Mouse (Mus musculus): ENCODE measurements at regions not wholly inside any gene's neighbourhood (a gene's known extent, or its start where the extent isn't known, plus 50 kb on each side); places are given as distances from the start of the nearest gene placed in this dataset.

DNA sequence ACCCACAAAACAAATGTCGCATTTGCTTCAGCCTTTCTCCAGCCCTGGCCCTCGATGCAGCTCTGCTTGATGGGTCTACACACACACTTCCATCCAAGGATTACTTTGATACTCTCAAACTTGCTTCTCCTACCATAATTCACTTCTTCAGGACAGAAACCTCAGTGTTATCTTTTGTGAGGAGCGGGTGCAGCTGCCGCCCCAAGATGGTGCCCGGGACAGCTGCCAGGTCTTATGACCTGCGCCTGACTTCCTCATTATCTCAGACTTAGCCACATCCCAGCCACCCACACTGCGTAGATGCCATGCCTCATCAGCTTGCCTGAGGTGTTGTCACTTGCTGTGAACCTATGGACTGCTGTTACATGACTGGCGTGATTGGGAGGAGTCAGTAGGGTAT lies 762.5 kb downstream of the Rfpl4b start:
- no peaks in the 10 kb centered on the region for H3K27me3 ChIP-seq (ENCODE audit: insufficient read depth, low read length)
- H3K4me2 ChIP-seq (replicated peaks; ENCODE audit: low read depth, low read length) = no peak overlapping the region
- peaks cover 14% of the 10 kb centered on the region; the same call in 1 of the 2 replicates for H3K9me3 ChIP-seq (ENCODE audit: low read length)
- no peak for ATAC-seq (ENCODE audit: low FRiP score, low TSS enrichment)
- no peaks in the 10 kb centered on the region for H3K4me1 ChIP-seq (ENCODE audit: insufficient read depth, low read length)
- no peak overlapping the region for H3K4me3 ChIP-seq (ENCODE audit: low read length)
- H3K27ac ChIP-seq (ENCODE audit: low read length) = no peak overlapping the region
- WGBS = 89% methylated on average over 8 of the region's 8 CpGs
- H3K9ac ChIP-seq (replicated peaks; ENCODE audit: low read length) = no peak overlapping the region
- no peaks in the 10 kb centered on the region for H3K36me3 ChIP-seq (ENCODE audit: insufficient read depth, low read length)

DNA sequence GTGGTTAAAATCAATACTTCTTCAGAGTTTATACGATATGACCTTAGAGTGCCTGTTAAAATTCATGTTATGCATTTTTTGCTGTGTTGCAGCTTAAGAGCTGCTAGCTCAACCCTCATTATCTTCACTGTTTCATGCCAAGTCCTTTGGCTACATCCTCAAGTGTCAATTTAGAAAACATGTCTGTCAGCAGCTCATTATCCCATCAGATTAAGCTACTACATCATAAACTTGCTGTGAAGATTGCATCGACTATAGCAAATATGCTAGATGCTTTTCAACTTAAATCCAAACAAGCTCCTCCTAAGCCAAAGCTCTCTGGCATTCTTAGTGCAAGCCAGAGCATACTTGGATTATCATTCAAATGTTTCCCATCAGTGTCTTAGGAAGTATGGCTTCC lies 811.1 kb downstream of the Rfpl4b start:
- Histone ChIP-seq H3K4me1 (ENCODE audit: insufficient read depth, low read length) (no peaks in the 10 kb centered on the region), H3K27me3 (ENCODE audit: insufficient read depth, low read length) (no peaks in the 10 kb centered on the region), H3K4me3 (ENCODE audit: low read length) (no peak overlapping the region), H3K4me2 (replicated peaks; ENCODE audit: low read depth, low read length) (no peak overlapping the region), H3K27ac (ENCODE audit: low read length) (no peak overlapping the region), H3K9ac (replicated peaks; ENCODE audit: low read length) (no peak overlapping the region), H3K9me3 (ENCODE audit: low read length) (no peaks in the 10 kb centered on the region), H3K36me3 (ENCODE audit: insufficient read depth, low read length) (no peaks in the 10 kb centered on the region)
- WGBS = 82% methylated on average over 2 of the region's 2 CpGs
- no peak for ATAC-seq (ENCODE audit: low FRiP score, low TSS enrichment)

DNA sequence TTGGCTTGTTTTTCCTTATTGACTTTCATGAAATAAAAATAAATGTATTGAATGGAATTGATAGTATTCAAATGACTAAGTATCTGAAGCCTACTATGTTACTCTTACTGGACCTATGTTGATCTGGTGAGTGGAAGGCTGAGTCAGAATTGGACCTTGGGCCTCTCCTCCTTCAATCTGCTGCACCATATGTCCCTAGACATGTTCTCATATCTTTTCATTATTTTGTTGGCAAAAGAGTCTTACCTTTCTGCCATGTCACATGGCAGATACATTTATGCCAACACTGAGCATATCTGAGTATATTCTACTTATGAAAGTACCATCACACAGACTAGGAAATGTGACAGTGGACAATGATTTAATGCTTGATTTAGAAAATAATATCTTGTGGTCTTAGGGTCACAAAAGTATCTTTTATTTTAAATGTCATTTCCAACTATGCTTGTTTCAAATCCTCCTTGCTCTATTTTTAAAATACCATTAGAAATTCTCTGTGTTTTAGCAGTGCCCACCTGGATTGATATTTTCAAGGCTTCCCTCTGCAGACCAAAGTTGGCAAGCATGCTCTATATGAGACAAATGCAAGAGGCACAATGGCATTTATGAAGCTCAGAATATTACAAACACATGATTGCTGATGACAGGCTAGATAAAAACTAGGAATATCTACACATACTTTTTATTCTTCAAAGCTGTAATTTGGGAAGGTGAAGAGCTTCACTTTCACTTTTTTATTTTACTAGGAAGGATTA lies 825.7 kb downstream of the Rfpl4b start:
- Histone ChIP-seq H3K4me1 (ENCODE audit: insufficient read depth, low read length) (no peaks in the 10 kb centered on the region), H3K4me3 (ENCODE audit: low read length) (no peak overlapping the region), H3K27me3 (ENCODE audit: insufficient read depth, low read length) (no peaks in the 10 kb centered on the region), H3K9me3 (ENCODE audit: low read length) (no peaks in the 10 kb centered on the region), H3K36me3 (ENCODE audit: insufficient read depth, low read length) (no peaks in the 10 kb centered on the region), H3K4me2 (replicated peaks; ENCODE audit: low read depth, low read length) (no peak overlapping the region), H3K27ac (ENCODE audit: low read length) (no peak overlapping the region), H3K9ac (replicated peaks; ENCODE audit: low read length) (no peak overlapping the region)
- ATAC-seq (ENCODE audit: low FRiP score, low TSS enrichment) = no peak

DNA sequence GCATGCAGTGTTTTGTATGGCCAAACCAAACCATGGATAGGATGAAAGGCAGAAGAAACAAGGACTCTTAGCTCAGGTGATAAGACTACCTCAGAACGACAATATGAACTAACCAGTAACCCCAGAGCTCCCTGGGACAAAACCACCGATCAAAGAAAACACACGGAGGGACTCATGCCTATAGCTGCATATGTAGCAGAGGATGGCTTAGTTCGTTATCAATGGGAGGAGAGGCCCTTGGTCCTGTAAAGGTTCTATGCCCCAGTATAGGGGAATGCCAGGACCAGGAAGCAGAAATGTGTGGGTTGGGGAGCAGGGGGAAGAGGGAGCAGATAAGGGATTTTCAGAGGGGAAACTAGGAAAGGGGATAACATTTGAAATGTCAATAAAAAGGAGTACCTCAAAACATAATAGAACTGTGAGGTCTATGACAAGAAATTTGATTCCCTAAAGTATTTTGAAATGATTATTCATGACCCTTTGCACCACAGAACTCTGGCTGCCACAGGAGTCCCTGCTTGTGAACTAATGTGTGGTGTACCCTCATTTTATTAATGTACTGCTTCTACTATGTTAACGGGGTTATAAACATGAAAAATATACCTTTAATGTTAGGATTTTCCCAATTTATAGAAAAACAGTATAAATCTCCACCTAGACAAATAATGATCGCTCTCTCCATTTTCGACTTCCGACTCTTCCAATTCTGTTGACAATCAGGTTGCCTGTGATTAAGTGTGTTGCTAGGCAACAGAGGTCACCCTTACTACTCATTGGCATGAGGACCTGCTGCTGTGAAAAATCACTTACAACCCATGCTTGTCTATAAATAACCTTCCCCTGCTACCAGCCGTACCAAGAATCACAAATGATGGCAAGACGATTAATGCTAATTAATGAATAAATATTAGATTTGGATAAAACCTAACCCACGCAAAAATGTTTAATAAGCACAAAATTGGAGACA lies 833.0 kb downstream of the Rfpl4b start:
- H3K4me1 ChIP-seq (ENCODE audit: insufficient read depth, low read length) = no peaks in the 10 kb centered on the region
- H3K27ac ChIP-seq (ENCODE audit: low read length) = no peak overlapping the region
- H3K27me3 ChIP-seq (ENCODE audit: insufficient read depth, low read length) = no peaks in the 10 kb centered on the region
- no peak overlapping the region for H3K9ac ChIP-seq (replicated peaks; ENCODE audit: low read length)
- ATAC-seq (ENCODE audit: low FRiP score, low TSS enrichment) = no peak
- H3K4me2 ChIP-seq (replicated peaks; ENCODE audit: low read depth, low read length) = no peak overlapping the region
- H3K4me3 ChIP-seq (ENCODE audit: low read length) = no peak overlapping the region
- 63% methylated on average over 11 of the region's 11 CpGs for WGBS
- no peaks in the 10 kb centered on the region for H3K9me3 ChIP-seq (ENCODE audit: low read length)
- H3K36me3 ChIP-seq (ENCODE audit: insufficient read depth, low read length) = no peaks in the 10 kb centered on the region

DNA sequence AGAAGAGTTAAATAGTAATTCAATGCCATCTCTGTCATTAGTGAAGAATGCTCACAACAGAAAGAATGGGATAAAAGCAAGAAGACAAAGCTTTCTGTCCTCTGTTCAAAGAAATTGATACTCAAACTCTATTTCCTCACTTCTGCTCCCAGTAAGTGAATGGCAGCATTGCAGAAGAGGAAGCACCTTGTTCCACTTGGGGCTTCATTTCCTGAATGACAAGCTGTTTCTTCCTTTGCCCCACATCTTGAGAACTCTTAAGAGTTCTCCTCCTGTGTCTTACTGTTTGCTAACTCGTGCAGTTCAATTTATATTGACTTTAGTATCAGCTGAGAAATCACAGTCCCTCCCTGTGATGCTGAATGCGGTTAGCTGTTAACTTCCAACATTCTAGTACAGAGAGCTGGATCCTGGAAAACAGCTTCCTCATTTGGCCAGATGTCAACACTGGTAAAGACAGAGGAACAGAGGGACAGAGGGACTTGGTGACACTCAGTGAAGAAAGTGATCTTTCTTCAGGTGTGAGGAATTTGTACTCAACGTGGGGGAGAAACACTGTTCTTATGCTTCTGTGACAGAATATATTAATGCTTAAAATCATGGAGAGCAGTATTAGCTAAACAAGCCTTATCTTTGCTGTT lies 840.3 kb upstream of the Marcks start:
- H3K9me3 ChIP-seq (ENCODE audit: low read length) = no peaks in the 10 kb centered on the region
- H3K4me3 ChIP-seq (ENCODE audit: low read length) = no peak overlapping the region
- no peaks in the 10 kb centered on the region for H3K27me3 ChIP-seq (ENCODE audit: insufficient read depth, low read length)
- no peak overlapping the region for H3K4me2 ChIP-seq (replicated peaks; ENCODE audit: low read depth, low read length)
- 62% methylated on average over 3 of the region's 3 CpGs for WGBS
- no peaks in the 10 kb centered on the region for H3K36me3 ChIP-seq (ENCODE audit: insufficient read depth, low read length)
- no peaks in the 10 kb centered on the region for H3K4me1 ChIP-seq (ENCODE audit: insufficient read depth, low read length)
- H3K27ac ChIP-seq (ENCODE audit: low read length) = no peak overlapping the region
- no peak for ATAC-seq (ENCODE audit: low FRiP score, low TSS enrichment)
- no peak overlapping the region for H3K9ac ChIP-seq (replicated peaks; ENCODE audit: low read length)

DNA sequence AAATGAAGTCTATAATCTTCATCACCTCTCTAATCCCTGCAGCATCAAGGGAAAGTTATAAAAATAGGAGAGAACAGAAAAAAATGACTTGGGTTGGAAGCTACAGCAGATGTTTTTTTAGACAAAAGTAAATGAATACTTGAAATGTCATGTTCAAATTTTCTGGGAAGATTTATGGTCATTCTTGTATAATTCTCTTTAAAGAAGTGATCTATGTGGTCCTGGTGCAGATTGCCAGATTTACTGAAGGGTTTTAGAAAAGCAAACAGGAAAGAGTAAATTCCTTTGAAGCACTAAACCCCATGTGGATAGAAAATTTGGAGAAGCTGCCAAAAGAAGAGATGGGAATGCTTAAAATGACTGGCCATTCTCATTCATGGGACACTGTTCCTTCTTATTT lies 821.3 kb upstream of the Marcks start:
- Histone ChIP-seq H3K27ac (ENCODE audit: low read length) (no peak overlapping the region), H3K9me3 (ENCODE audit: low read length) (no peaks in the 10 kb centered on the region), H3K4me3 (ENCODE audit: low read length) (no peak overlapping the region), H3K36me3 (ENCODE audit: insufficient read depth, low read length) (no peaks in the 10 kb centered on the region), H3K9ac (replicated peaks; ENCODE audit: low read length) (no peak overlapping the region), H3K4me1 (ENCODE audit: insufficient read depth, low read length) (0 out of 2 replicates have a peak, but pooled peaks cover 5% of the 10 kb centered on the region), H3K27me3 (ENCODE audit: insufficient read depth, low read length) (no peaks in the 10 kb centered on the region), H3K4me2 (replicated peaks; ENCODE audit: low read depth, low read length) (no peak overlapping the region)
- ATAC-seq (ENCODE audit: low FRiP score, low TSS enrichment) = no peak

DNA sequence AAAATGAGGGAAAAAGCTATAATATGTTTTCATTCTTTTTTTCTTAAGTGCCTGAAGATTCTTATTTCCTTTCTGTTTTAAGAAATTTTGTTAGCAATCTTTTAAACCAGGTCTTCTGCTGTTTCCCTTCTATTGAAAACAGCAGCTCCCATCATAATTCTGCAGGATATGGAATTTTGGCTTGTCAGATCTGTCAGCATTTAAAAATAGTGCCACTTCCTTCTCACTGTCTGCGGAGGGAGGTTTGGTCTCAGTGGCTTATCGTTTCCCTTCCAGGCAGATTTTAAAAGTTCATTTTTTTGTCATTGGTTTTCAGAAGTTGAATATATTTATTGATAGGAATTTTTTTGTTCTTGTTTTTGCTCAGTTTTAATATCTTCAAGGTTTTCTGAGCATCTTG lies 776.1 kb upstream of the Marcks start:
- Histone ChIP-seq H3K36me3 (ENCODE audit: insufficient read depth, low read length) (no peaks in the 10 kb centered on the region), H3K9ac (replicated peaks; ENCODE audit: low read length) (no peak overlapping the region), H3K9me3 (ENCODE audit: low read length) (no peaks in the 10 kb centered on the region), H3K4me2 (replicated peaks; ENCODE audit: low read depth, low read length) (no peak overlapping the region), H3K4me1 (ENCODE audit: insufficient read depth, low read length) (no peaks in the 10 kb centered on the region), H3K27me3 (ENCODE audit: insufficient read depth, low read length) (no peaks in the 10 kb centered on the region), H3K4me3 (ENCODE audit: low read length) (no peak overlapping the region), H3K27ac (ENCODE audit: low read length) (no peak overlapping the region)
- no peak for ATAC-seq (ENCODE audit: low FRiP score, low TSS enrichment)
- WGBS = 81% methylated on average over 2 of the region's 2 CpGs

DNA sequence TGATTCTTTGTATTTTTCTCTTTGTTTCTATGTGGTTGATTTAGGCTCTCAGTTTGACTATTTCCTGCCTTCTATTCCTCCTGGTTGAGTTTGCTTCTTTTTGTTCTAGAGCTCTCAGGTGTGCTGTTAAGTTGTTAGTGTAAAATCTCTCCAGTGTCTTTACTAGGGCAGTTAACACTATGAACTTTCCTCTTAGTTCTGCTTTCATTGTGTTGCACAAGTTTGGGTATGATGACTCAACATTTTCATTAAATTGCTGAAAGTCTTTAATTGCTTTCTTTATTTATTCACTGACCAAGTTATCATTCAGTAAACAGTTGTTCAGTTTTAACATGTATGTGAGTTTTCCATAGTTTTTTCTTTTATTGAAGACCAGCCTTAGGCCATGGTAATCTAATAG lies 772.9 kb upstream of the Marcks start:
- H3K4me2 ChIP-seq (replicated peaks; ENCODE audit: low read depth, low read length) = no peak overlapping the region
- no peaks in the 10 kb centered on the region for H3K27me3 ChIP-seq (ENCODE audit: insufficient read depth, low read length)
- H3K36me3 ChIP-seq (ENCODE audit: insufficient read depth, low read length) = no peaks in the 10 kb centered on the region
- no peak for ATAC-seq (ENCODE audit: low FRiP score, low TSS enrichment)
- H3K4me3 ChIP-seq (ENCODE audit: low read length) = no peak overlapping the region
- no peaks in the 10 kb centered on the region for H3K4me1 ChIP-seq (ENCODE audit: insufficient read depth, low read length)
- H3K9ac ChIP-seq (replicated peaks; ENCODE audit: low read length) = no peak overlapping the region
- H3K27ac ChIP-seq (ENCODE audit: low read length) = no peak overlapping the region
- 0 out of 2 replicates have a peak, but pooled peaks cover 2% of the 10 kb centered on the region for H3K9me3 ChIP-seq (ENCODE audit: low read length)

DNA sequence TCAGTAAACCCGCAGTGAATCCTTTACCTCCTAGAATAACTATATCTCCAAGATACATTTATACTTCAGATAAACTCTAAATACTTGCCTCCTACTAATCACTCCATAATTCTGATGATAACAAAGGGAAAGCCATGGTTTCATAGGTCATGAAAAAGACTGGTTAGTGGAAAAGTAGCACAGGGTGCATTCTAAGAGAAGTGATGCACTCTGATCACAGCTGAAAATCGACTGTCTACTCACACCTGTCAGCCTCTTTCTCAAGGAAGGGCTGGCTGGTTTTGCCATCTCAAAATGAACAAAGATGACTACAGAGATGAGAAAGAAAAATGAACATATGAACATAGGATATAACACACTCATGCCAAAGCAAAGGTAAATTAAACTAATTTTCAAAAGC lies 769.6 kb upstream of the Marcks start:
- Histone ChIP-seq H3K27me3 (ENCODE audit: insufficient read depth, low read length) (no peaks in the 10 kb centered on the region), H3K4me3 (ENCODE audit: low read length) (no peak overlapping the region), H3K36me3 (ENCODE audit: insufficient read depth, low read length) (no peaks in the 10 kb centered on the region), H3K4me1 (ENCODE audit: insufficient read depth, low read length) (no peaks in the 10 kb centered on the region), H3K9me3 (ENCODE audit: low read length) (0 out of 2 replicates have a peak, but pooled peaks cover 2% of the 10 kb centered on the region), H3K9ac (replicated peaks; ENCODE audit: low read length) (no peak overlapping the region), H3K4me2 (replicated peaks; ENCODE audit: low read depth, low read length) (no peak overlapping the region), H3K27ac (ENCODE audit: low read length) (no peak overlapping the region)
- no peak for ATAC-seq (ENCODE audit: low FRiP score, low TSS enrichment)
- 45% methylated on average over 2 of the region's 2 CpGs for WGBS
